In the genomic region with DNA sequence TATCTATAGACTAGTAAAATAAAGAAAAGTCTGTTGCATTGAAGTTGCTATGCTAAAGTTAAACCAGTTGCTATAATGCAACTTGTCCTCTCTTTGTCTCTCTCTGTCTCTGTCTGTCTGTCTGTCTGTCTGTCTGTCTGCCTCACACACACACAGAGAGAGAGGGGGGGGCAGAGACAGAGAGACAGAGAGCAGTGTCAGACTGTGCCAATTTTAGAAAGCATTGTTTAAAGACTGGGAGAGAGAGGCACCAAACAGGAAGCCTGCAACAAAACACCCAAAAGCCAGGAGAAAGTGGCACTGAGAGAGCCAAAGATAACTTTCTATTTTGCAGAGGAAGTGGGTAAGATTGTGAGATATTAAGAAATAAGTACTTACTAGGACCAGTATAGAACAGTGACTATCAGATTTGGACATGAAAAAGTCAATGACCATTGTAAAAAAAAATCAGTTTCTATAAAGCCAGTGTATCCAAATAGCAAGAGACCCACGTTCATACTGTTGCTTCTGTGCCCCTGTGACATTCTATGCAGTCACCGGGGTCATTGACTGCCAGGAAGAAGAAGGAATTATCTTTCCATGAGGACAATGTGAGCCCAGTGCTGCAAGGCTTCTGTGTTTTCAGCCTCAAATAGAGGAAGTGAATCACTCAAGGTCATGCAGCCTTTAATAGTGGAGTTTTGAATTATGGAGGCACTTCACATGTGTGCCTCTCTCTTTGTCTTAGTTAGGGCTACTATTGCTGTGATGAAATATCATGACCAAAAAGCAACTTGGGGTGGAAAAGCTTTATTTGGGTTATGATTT, we compare ENCODE assay signal across 17 mouse cellular contexts.
DNase-seq lines count a peak whose midpoint lies in the region; ATAC-seq lines count a peak whose summit lies in the region.
"Had no signal": no experiment of that assay in that cellular context is flagged by ENCODE, and none has a peak within 500 bp of the region (broad histone marks: within the 10 kb centered on the region; RNA-seq: fewer than 3 reads in every experiment).

No protein-coding gene starts in this region.

- H3K4me3 ChIP-seq in heart, embryonic 16.5 days (ENCODE audit: low read length) = no peak overlapping the region
- H3K4me3 ChIP-seq in lung, embryonic 15.5 days = no peak overlapping the region
- H3K4me3 ChIP-seq: embryonic facial prominence, embryonic 15.5 days; forebrain, embryonic 12.5 days; gastrocnemius, adult 2 months; limb, embryonic 15.5 days had no signal

- 49% methylated on average over 2 of the region's 2 CpGs for WGBS in heart, embryonic 16.5 days
- 53% methylated on average over 2 of the region's 2 CpGs for WGBS in lung, embryonic 15.5 days

- no peaks in the 10 kb centered on the region for H3K36me3 ChIP-seq in heart, embryonic 16.5 days (ENCODE audit: control insufficient read depth, insufficient read depth)
- H3K36me3 ChIP-seq in lung, embryonic 15.5 days = no peaks in the 10 kb centered on the region
- H3K36me3 ChIP-seq: embryonic facial prominence, embryonic 15.5 days; forebrain, embryonic 12.5 days; limb, embryonic 15.5 days had no signal

- H3K4me2 ChIP-seq in heart, embryonic 16.5 days (ENCODE audit: low read depth, low read length) = no peak overlapping the region
- no peak overlapping the region for H3K4me2 ChIP-seq in lung, embryonic 15.5 days
- H3K4me2 ChIP-seq: embryonic facial prominence, embryonic 15.5 days; forebrain, embryonic 12.5 days; limb, embryonic 15.5 days; midbrain, embryonic 11.5 days had no signal

- no peak overlapping the region for H3K9ac ChIP-seq in heart, embryonic 16.5 days (ENCODE audit: low read length)
- H3K9ac ChIP-seq in lung, embryonic 15.5 days = no peak overlapping the region
- H3K9ac ChIP-seq: embryonic facial prominence, embryonic 15.5 days; forebrain, embryonic 12.5 days; limb, embryonic 15.5 days had no signal

- H3K27me3 ChIP-seq in heart, embryonic 16.5 days (ENCODE audit: control insufficient read depth, insufficient read depth, low read length) = no peaks in the 10 kb centered on the region
- no peaks in the 10 kb centered on the region for H3K27me3 ChIP-seq in lung, embryonic 15.5 days
- H3K27me3 ChIP-seq: embryonic facial prominence, embryonic 15.5 days; forebrain, embryonic 12.5 days; limb, embryonic 15.5 days; Patski had no signal

- H3K27ac ChIP-seq in heart, embryonic 16.5 days (ENCODE audit: low read length) = no peak overlapping the region
- peak overlapping the region; percentile 29; the same call in 1 of the 2 replicates for H3K27ac ChIP-seq in lung, embryonic 15.5 days
- H3K27ac ChIP-seq: embryonic facial prominence, embryonic 15.5 days; forebrain, embryonic 12.5 days; gastrocnemius, adult 2 months; limb, embryonic 15.5 days; stomach, postnatal 0 days had no signal

- ATAC-seq in heart, embryonic 16.5 days (replicated peaks; ENCODE audit: extremely low read depth, insufficient read depth, low FRiP score) = 0 out of 2 replicates have a peak, but pooled peaks have one; percentile 45
- ATAC-seq in lung, embryonic 15.5 days (ENCODE audit: borderline replicate concordance, extremely low read depth, low FRiP score, low TSS enrichment) = peak; percentile 42; the same call in 1 of the 2 replicates
- peak; percentile 69 to 84 for ATAC-seq in hematopoietic stem cell, adult 5-6 weeks (replicated peaks in 1 of 2; ENCODE audit: insufficient read depth in 1 of 2, low FRiP score in 2 of 2, low TSS enrichment in 1 of 2, low read depth in 1 of 2, poor library complexity in 2 of 2, severe bottlenecking in 2 of 2)
- no peak for ATAC-seq in frontal cortex, adult (ENCODE audit: low TSS enrichment)
- ATAC-seq: Patski had no signal

- DNase-seq in heart, postnatal 4 days = no peak
- no peak for DNase-seq in lung, postnatal 14 days
- peak; percentile 8 for DNase-seq in mesoderm, embryonic 11.5 days (ENCODE audit: low read depth, low spot score)
- DNase-seq: cerebellum, postnatal 36 days; gastrocnemius, adult 2 months; heart, postnatal 14 days; thymus, postnatal 4 days had no signal

- H3K4me1 ChIP-seq in heart, embryonic 16.5 days (ENCODE audit: control insufficient read depth, insufficient read depth, low read length) = no peaks in the 10 kb centered on the region; the same call in 1 of the 2 replicates
- H3K4me1 ChIP-seq in lung, embryonic 15.5 days = no peaks in the 10 kb centered on the region
- H3K4me1 ChIP-seq: embryonic facial prominence, embryonic 15.5 days; forebrain, embryonic 12.5 days; limb, embryonic 15.5 days had no signal

- no peaks in the 10 kb centered on the region for H3K9me3 ChIP-seq in heart, embryonic 16.5 days (replicated peaks; ENCODE audit: control insufficient read depth, low read length)
- no peaks in the 10 kb centered on the region for H3K9me3 ChIP-seq in lung, embryonic 15.5 days
- H3K9me3 ChIP-seq: embryonic facial prominence, embryonic 15.5 days; forebrain, embryonic 12.5 days; limb, embryonic 15.5 days had no signal
